Mouse (Mus musculus): Measurements from ENCODE around the gene Mettl16. TPM values are rescaled to one million over a fixed set of nuclear protein-coding genes. Genes with fewer than 3 reads are reported as not detected.

Gene Mettl16
- polyA plus RNA-seq, 2 experiments, result 9.3 to 14.6 TPM

- H3K4me3 ChIP-seq (ENCODE audit: insufficient read depth in 1 of 2, low read depth in 2 of 2, low read length in 2 of 2), result no peak overlapping the region
- H3K9me3 ChIP-seq (ENCODE audit: control insufficient read depth, low read length), result no peaks in the 10 kb centered on the region
- WGBS (ENCODE audit: insufficient replicate concordance), result 66% methylated on average over 10 of the region's 10 CpGs
- H3K4me2 ChIP-seq (ENCODE audit: low read depth), result no peak overlapping the region
- TF ChIP-seq CTCF (IDR thresholded peaks at IDR 0.05; ENCODE audit: low read depth), result no peak
- H3K9ac ChIP-seq (replicated peaks), result no peak overlapping the region
- H3K36me3 ChIP-seq (replicated peaks; ENCODE audit: control insufficient read depth, insufficient read depth, low read depth), result no peaks in the 10 kb centered on the region
- H3K4me1 ChIP-seq (replicated peaks; ENCODE audit: control insufficient read depth in 2 of 2, insufficient read depth in 2 of 2, low read length in 1 of 2), result no peaks in the 10 kb centered on the region
- ATAC-seq (ENCODE audit: insufficient read depth) (no peak), DNase-seq (ENCODE audit: low read depth in 3 of 3, low spot score in 3 of 3) (no peak)
- H3K27ac ChIP-seq, result no peak overlapping the region
- H3K27me3 ChIP-seq (ENCODE audit: control insufficient read depth, insufficient read depth, low read length), result no peaks in the 10 kb centered on the region
Measured at GRCm38 (mm10) chr11:74763960-74764625, 6.5 kb upstream of the Mettl16 start.

GRCm38 (mm10) chr11:74767469-74767868 is 3.2 kb upstream of the Mettl16 start:
- H3K4me3 ChIP-seq (ENCODE audit: insufficient read depth in 1 of 2, low read depth in 2 of 2, low read length in 2 of 2), result no peak overlapping the region
- no peak overlapping the region for H3K9ac ChIP-seq (replicated peaks)
- no peak overlapping the region for H3K4me2 ChIP-seq (ENCODE audit: low read depth)
- TF ChIP-seq CTCF (IDR thresholded peaks at IDR 0.05; ENCODE audit: low read depth) (no peak), EP300 (IDR thresholded peaks at IDR 0.05; ENCODE audit: low read depth) (no peak)
- H3K27ac ChIP-seq, result no peak overlapping the region
- DNase-seq (ENCODE audit: low read depth in 3 of 3, low spot score in 3 of 3) (no peak), ATAC-seq (ENCODE audit: insufficient read depth) (no peak)
- WGBS (ENCODE audit: insufficient replicate concordance), result 93% methylated on average over 4 of the region's 4 CpGs
- H3K27me3 ChIP-seq (ENCODE audit: control insufficient read depth, insufficient read depth, low read length), result no peaks in the 10 kb centered on the region
- no peaks in the 10 kb centered on the region for H3K36me3 ChIP-seq (replicated peaks; ENCODE audit: control insufficient read depth, insufficient read depth, low read depth)
- peaks cover 12 to 14% of the 10 kb centered on the region in 2 experiments for H3K4me1 ChIP-seq (replicated peaks; ENCODE audit: control insufficient read depth in 2 of 2, insufficient read depth in 2 of 2, low read length in 1 of 2)
- no peaks in the 10 kb centered on the region for H3K9me3 ChIP-seq (ENCODE audit: control insufficient read depth, low read length)

GRCm38 (mm10) chr11:74768045-74768444 is 2.6 kb upstream of the Mettl16 start:
- ATAC-seq (ENCODE audit: insufficient read depth), result no peak

GRCm38 (mm10) chr11:74770037-74770436 is 593 bp upstream of the Mettl16 start:
- no peak for ATAC-seq (ENCODE audit: insufficient read depth)

More at GRCm38 (mm10) chr11:74768045-74768444, 2.6 kb upstream of the Mettl16 start:
- Histone ChIP-seq H3K9ac (replicated peaks) (no peak overlapping the region), H3K4me3 (ENCODE audit: insufficient read depth in 1 of 2, low read depth in 2 of 2, low read length in 2 of 2) (no peak overlapping the region), H3K4me1 (replicated peaks; ENCODE audit: control insufficient read depth in 2 of 2, insufficient read depth in 2 of 2, low read length in 1 of 2) (peaks cover 12 to 14% of the 10 kb centered on the region in 2 experiments), H3K27ac (no peak overlapping the region), H3K36me3 (replicated peaks; ENCODE audit: control insufficient read depth, insufficient read depth, low read depth) (no peaks in the 10 kb centered on the region), H3K27me3 (ENCODE audit: control insufficient read depth, insufficient read depth, low read length) (no peaks in the 10 kb centered on the region), H3K4me2 (ENCODE audit: low read depth) (no peak overlapping the region), H3K9me3 (ENCODE audit: control insufficient read depth, low read length) (no peaks in the 10 kb centered on the region)
- TF ChIP-seq EP300 (IDR thresholded peaks at IDR 0.05; ENCODE audit: low read depth), result no peak
- TF ChIP-seq CTCF (IDR thresholded peaks at IDR 0.05; ENCODE audit: low read depth), result peak; percentile 78
- WGBS (ENCODE audit: insufficient replicate concordance), result 22% methylated on average over 6 of the region's 6 CpGs
- peak; percentile 15 to 37 (median 19) for DNase-seq (ENCODE audit: low read depth in 3 of 3, low spot score in 3 of 3)

GRCm38 (mm10) chr11:74771234-74771633 is 604 bp downstream of the Mettl16 start:
- DNase-seq (ENCODE audit: low read depth in 3 of 3, low spot score in 3 of 3) (no peak), ATAC-seq (ENCODE audit: insufficient read depth) (peak; percentile 38; the same call in 1 of the 2 replicates)
- Histone ChIP-seq H3K4me2 (ENCODE audit: low read depth) (peak overlapping the region; percentile 84), H3K36me3 (replicated peaks; ENCODE audit: control insufficient read depth, insufficient read depth, low read depth) (peaks cover 8% of the 10 kb centered on the region), H3K9me3 (ENCODE audit: control insufficient read depth, low read length) (no peaks in the 10 kb centered on the region), H3K4me1 (replicated peaks; ENCODE audit: control insufficient read depth in 2 of 2, insufficient read depth in 2 of 2, low read length in 1 of 2) (peaks cover 12 to 14% of the 10 kb centered on the region in 2 experiments), H3K27ac (peak overlapping the region; percentile 73), H3K4me3 (ENCODE audit: insufficient read depth in 1 of 2, low read depth in 2 of 2, low read length in 2 of 2) (peak overlapping the region; percentile 94), H3K27me3 (ENCODE audit: control insufficient read depth, insufficient read depth, low read length) (no peaks in the 10 kb centered on the region), H3K9ac (replicated peaks) (peak overlapping the region; percentile 85)
- WGBS (ENCODE audit: insufficient replicate concordance), result 8% methylated on average over 8 of the region's 8 CpGs
- TF ChIP-seq CTCF (IDR thresholded peaks at IDR 0.05; ENCODE audit: low read depth), result no peak
- no peak for TF ChIP-seq EP300 (IDR thresholded peaks at IDR 0.05; ENCODE audit: low read depth)

More at GRCm38 (mm10) chr11:74770037-74770436, 593 bp upstream of the Mettl16 start:
- peak overlapping the region in 1 of 2 experiments; percentile 94; a peak in 2 of 4 replicates for H3K4me3 ChIP-seq (ENCODE audit: insufficient read depth in 1 of 2, low read depth in 2 of 2, low read length in 2 of 2)
- WGBS (ENCODE audit: insufficient replicate concordance), result 71% methylated on average over 9 of the region's 9 CpGs
- peaks cover 5% of the 10 kb centered on the region for H3K36me3 ChIP-seq (replicated peaks; ENCODE audit: control insufficient read depth, insufficient read depth, low read depth)
- peak overlapping the region; percentile 42; the same call in 1 of the 2 replicates for H3K27ac ChIP-seq
- no peaks in the 10 kb centered on the region for H3K9me3 ChIP-seq (ENCODE audit: control insufficient read depth, low read length)
- H3K27me3 ChIP-seq (ENCODE audit: control insufficient read depth, insufficient read depth, low read length), result no peaks in the 10 kb centered on the region
- TF ChIP-seq EP300 (IDR thresholded peaks at IDR 0.05; ENCODE audit: low read depth) (no peak), CTCF (IDR thresholded peaks at IDR 0.05; ENCODE audit: low read depth) (no peak)
- peaks cover 12 to 14% of the 10 kb centered on the region in 2 experiments for H3K4me1 ChIP-seq (replicated peaks; ENCODE audit: control insufficient read depth in 2 of 2, insufficient read depth in 2 of 2, low read length in 1 of 2)
- H3K4me2 ChIP-seq (ENCODE audit: low read depth), result peak overlapping the region; percentile 84
- DNase-seq (ENCODE audit: low read depth in 3 of 3, low spot score in 3 of 3), result no peak
- H3K9ac ChIP-seq (replicated peaks), result peak overlapping the region; percentile 58
